Mouse (Mus musculus) heart, embryonic 14.5 days (tissue): ENCODE measurements at regions not wholly inside any gene's neighbourhood (a gene's known extent, or its start where the extent isn't known, plus 50 kb on each side); places are given as distances from the start of the nearest gene placed in this dataset.

Experiments used
- ATAC-seq: fragments of 200-750 bp; cut with Nextera tagmentation; 2 replicates; pipeline ENCODE4 v1.8.0; 2017; ENCODE audit warnings: low read depth, moderate TSS enrichment; ENCODE audit not compliant: insufficient number of reproducible peaks, insufficient read depth, low FRiP score
- H3K27ac ChIP-seq, 2 experiments: fragments of 200-500 bp in 1 of 2; fragments of 300-500 bp in 1 of 2; sonication (generic) in 1 of 2; replicated peaks in 1 of 2; 2 replicates each; pipeline ENCODE4 v1.5.1; 2012 to 2014; ENCODE audit warnings: low read depth in 2 of 2, low read length in 2 of 2, control low read depth in 1 of 2, mild to moderate bottlenecking in 1 of 2, mixed read lengths in 1 of 2; ENCODE audit not compliant: control insufficient read depth in 1 of 2, insufficient read depth in 1 of 2
- H3K27me3 ChIP-seq: fragments of 300-500 bp; sonication (generic); 2 replicates; pipeline ENCODE4 v1.6.1; 2014; ENCODE audit warnings: mild to moderate bottlenecking, low read length, control low read depth; ENCODE audit not compliant: control insufficient read depth, insufficient read depth
- H3K36me3 ChIP-seq: fragments of 300-500 bp; sonication (generic); 2 replicates; pipeline ENCODE4 v1.6.1; 2014; ENCODE audit warnings: mild to moderate bottlenecking, control low read depth, low read length, mixed read lengths; ENCODE audit not compliant: control insufficient read depth, insufficient read depth
- H3K4me1 ChIP-seq, 2 experiments: fragments of 200-500 bp in 1 of 2; fragments of 300-500 bp in 1 of 2; sonication (generic) in 1 of 2; 2 replicates each; pipeline ENCODE4 v1.6.1; 2012 to 2014; ENCODE audit warnings: low read length in 2 of 2, control low read depth in 1 of 2, mixed read lengths in 1 of 2; ENCODE audit not compliant: control insufficient read depth in 2 of 2, insufficient read depth in 2 of 2
- H3K4me2 ChIP-seq: fragments of 300-500 bp; sonication (generic); 2 replicates; pipeline ENCODE4 v1.6.1; 2014; ENCODE audit warnings: mild to moderate bottlenecking, low read length
- H3K4me3 ChIP-seq, 2 experiments: fragments of 200-500 bp in 1 of 2; fragments of 300-500 bp in 1 of 2; sonication (generic) in 1 of 2; 2 replicates each; pipeline ENCODE4 v1.5.1; 2012 to 2014; ENCODE audit warnings: low read length in 2 of 2, mild to moderate bottlenecking in 2 of 2, control low read depth in 1 of 2, low read depth in 1 of 2, moderate library complexity in 1 of 2; ENCODE audit not compliant: control insufficient read depth in 1 of 2, insufficient read depth in 1 of 2
- H3K9ac ChIP-seq: fragments of 300-500 bp; sonication (generic); 2 replicates; pipeline ENCODE4 v1.6.1; 2014; ENCODE audit warnings: mild to moderate bottlenecking, low read length
- H3K9me3 ChIP-seq: fragments of 300-500 bp; sonication (generic); 2 replicates; pipeline ENCODE4 v1.6.1; 2016; ENCODE audit warnings: low read length, control low read depth; ENCODE audit not compliant: control insufficient read depth
- WGBS: fragments of 180-500 bp; shearing (Covaris S2); extraction: QIAGEN DNeasy Blood & Tissue Kit; methylation state at CpG from one replicate; pipeline ENCODE4 v1.1.7; 2014; 5-methylcytosine and 5-hydroxymethylcytosine counted together

- H3K9me3 ChIP-seq = no peaks in the 10 kb centered on the region
- no peak overlapping the region for H3K9ac ChIP-seq
- H3K4me2 ChIP-seq = no peak overlapping the region
- H3K4me3 ChIP-seq = no peak overlapping the region
- H3K36me3 ChIP-seq = no peaks in the 10 kb centered on the region
- ATAC-seq = no peak
- no peaks in the 10 kb centered on the region for H3K27me3 ChIP-seq
- H3K27ac ChIP-seq = no peak overlapping the region
- WGBS = 80% methylated on average over 10 of the region's 10 CpGs
- H3K4me1 ChIP-seq = no peaks in the 10 kb centered on the region
Observed at GRCm38 (mm10) chr16:78067532-78068118, 233.7 kb upstream of the Cxadr start.

DNA sequence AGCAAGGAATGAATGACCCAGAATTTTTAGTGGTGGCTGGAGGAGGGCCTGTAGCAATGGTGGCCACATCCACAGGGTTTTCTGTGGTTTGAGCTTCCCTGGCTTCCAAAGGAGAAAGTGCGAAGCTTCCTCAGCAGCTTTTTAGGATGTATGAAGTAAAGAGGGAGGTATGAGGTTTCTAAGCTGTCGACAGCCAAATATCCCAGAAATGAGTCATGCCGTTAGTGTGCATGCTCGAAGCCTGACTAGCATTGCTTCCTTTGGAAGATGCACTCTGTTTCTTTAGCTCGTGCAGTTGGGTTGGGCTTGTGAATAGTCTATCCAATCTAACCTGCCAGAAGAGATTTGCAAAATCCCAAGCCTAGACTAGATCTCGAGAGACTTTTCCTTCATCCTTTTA is 240.8 kb upstream of the Cxadr start:
- Histone ChIP-seq H3K9ac (no peak overlapping the region), H3K4me1 (no peaks in the 10 kb centered on the region), H3K27ac (no peak overlapping the region), H3K9me3 (no peaks in the 10 kb centered on the region), H3K4me2 (no peak overlapping the region), H3K27me3 (no peaks in the 10 kb centered on the region), H3K4me3 (no peak overlapping the region), H3K36me3 (no peaks in the 10 kb centered on the region)
- no peak for ATAC-seq
- 43% methylated on average over 6 of the region's 6 CpGs for WGBS

DNA sequence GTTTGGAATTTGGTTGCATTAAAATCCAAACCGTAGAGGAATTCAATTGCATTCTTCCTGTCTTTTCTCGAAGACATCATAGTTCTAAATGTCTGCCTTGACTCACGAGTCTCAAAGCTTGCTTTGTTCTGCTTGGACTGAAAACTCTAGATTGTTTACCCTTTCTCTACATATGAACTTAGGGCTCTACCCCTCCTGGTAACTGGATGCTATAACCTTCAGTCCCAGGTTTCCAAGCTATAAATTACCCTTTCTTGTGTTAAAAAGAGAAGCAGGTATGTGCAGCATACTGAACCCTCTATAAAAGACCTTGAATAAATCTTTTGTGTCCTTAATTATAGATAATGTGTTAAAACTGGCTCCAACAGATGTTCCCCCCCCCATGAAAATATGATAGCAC is 243.7 kb upstream of the Cxadr start:
- 64% methylated on average over 3 of the region's 3 CpGs for WGBS
- Histone ChIP-seq H3K27ac (no peak overlapping the region), H3K9ac (no peak overlapping the region), H3K36me3 (no peaks in the 10 kb centered on the region), H3K9me3 (no peaks in the 10 kb centered on the region), H3K27me3 (no peaks in the 10 kb centered on the region), H3K4me3 (no peak overlapping the region), H3K4me1 (no peaks in the 10 kb centered on the region), H3K4me2 (no peak overlapping the region)
- ATAC-seq = no peak

DNA sequence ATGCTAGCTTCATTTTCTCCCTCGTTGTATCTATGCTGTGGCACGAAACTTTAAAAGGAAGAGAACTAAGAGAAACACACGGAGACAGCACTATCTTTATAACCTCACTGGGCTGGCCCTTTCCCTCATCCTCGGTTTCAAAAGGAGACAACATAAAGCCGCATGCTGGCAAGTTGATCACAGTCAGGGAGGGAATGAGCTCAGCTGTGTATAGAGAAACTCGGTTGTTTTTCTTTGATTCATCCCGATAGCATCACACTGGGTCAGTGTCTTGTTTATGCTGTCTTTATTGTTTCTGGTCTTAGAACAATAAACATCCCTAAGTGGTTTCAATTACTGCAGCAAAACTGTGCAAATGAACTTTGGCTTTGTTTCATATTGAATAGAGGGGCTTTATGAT is 249.2 kb upstream of the Cxadr start:
- Histone ChIP-seq H3K4me1 (no peaks in the 10 kb centered on the region), H3K9me3 (no peaks in the 10 kb centered on the region), H3K27ac (no peak overlapping the region), H3K27me3 (no peaks in the 10 kb centered on the region), H3K36me3 (no peaks in the 10 kb centered on the region), H3K4me3 (no peak overlapping the region), H3K4me2 (no peak overlapping the region), H3K9ac (no peak overlapping the region)
- ATAC-seq = no peak
- 31% methylated on average over 7 of the region's 7 CpGs for WGBS

GRCm38 (mm10) chr16:78040149-78040920 is 261.0 kb upstream of the Cxadr start:
- Histone ChIP-seq H3K27ac (no peak overlapping the region), H3K4me1 (no peaks in the 10 kb centered on the region), H3K27me3 (no peaks in the 10 kb centered on the region), H3K4me3 (no peak overlapping the region), H3K9ac (no peak overlapping the region), H3K36me3 (no peaks in the 10 kb centered on the region), H3K9me3 (no peaks in the 10 kb centered on the region), H3K4me2 (no peak overlapping the region)
- WGBS = 81% methylated on average over 4 of the region's 4 CpGs
- no peak for ATAC-seq

- no peak overlapping the region for H3K4me3 ChIP-seq
- no peak overlapping the region for H3K27ac ChIP-seq
- H3K27me3 ChIP-seq = no peaks in the 10 kb centered on the region
- no peak overlapping the region for H3K9ac ChIP-seq
- ATAC-seq = no peak
- H3K36me3 ChIP-seq = no peaks in the 10 kb centered on the region
- H3K9me3 ChIP-seq = no peaks in the 10 kb centered on the region
- 59% methylated on average over 8 of the region's 8 CpGs for WGBS
- H3K4me1 ChIP-seq = no peaks in the 10 kb centered on the region
- no peak overlapping the region for H3K4me2 ChIP-seq
Observed at GRCm38 (mm10) chr16:78019605-78020285, 281.5 kb upstream of the Cxadr start.

GRCm38 (mm10) chr16:78015401-78015800 is 285.9 kb upstream of the Cxadr start:
- ATAC-seq = no peak
- H3K27me3 ChIP-seq = no peaks in the 10 kb centered on the region
- WGBS = 40% methylated on average over 2 of the region's 2 CpGs

More at GRCm38 (mm10) chr16:78015401-78015800, 285.9 kb upstream of the Cxadr start:
- H3K36me3 ChIP-seq = no peaks in the 10 kb centered on the region
- H3K4me3 ChIP-seq = no peak overlapping the region
- no peaks in the 10 kb centered on the region for H3K4me1 ChIP-seq
- H3K9me3 ChIP-seq = no peaks in the 10 kb centered on the region
- H3K27ac ChIP-seq = no peak overlapping the region
- no peak overlapping the region for H3K9ac ChIP-seq
- no peak overlapping the region for H3K4me2 ChIP-seq
